Mouse (Mus musculus): ENCODE measurements around the gene Msi2.

DNA sequence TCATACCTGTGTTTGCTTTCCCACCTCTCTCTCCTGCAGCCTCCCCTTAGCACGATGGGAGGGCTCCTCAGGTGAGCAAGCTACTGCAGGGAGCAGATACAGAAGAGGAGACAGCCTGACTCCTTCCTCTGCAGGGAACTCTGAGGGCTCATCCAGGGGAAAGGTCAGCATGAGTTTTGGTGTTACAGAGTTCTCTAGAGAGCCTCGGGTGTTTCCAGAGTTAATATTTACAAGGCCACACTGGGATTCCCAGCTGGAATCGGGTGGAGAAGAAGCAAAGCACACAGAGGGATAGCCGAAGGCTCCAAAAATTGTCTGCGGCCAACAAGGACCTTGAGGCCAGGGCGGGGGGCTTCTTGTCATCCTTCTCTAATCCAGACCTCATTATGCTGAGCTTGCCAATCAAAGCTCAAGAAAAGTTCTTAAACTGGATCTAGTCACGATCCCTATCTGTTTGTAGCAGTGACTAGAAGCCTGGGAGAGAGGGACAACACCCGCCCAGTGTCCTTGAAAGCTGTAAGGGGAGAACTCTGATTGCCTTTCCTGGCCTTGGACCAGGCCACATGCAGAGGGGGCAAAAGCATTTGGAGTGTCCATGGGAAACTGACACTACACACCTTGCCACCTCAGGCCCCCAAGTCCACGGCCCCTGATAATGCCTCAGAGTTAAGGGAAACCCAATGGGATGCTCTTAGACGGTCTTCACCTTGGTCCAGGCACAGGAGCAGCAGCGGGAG is 56.7 kb downstream of the Msi2 start:
- no peak for TF ChIP-seq POLR2A (IDR thresholded peaks at IDR 0.05; ENCODE audit: borderline replicate concordance, control insufficient read depth, low read depth, low read length)
- TF ChIP-seq CTCF (IDR thresholded peaks at IDR 0.05; ENCODE audit: control insufficient read depth, insufficient read depth, low read length), result no peak
